Mouse (Mus musculus) mature B cell (primary cell): ENCODE measurements around the gene Gp1ba.

Source experiments
- in situ Hi-C: fragments of 300-500 bp; cut with MboI; formaldehyde crosslinking; loops from 2 replicates; pipeline ENCODE4 v1.14.3; 2019

The Gp1ba gene

DNA sequence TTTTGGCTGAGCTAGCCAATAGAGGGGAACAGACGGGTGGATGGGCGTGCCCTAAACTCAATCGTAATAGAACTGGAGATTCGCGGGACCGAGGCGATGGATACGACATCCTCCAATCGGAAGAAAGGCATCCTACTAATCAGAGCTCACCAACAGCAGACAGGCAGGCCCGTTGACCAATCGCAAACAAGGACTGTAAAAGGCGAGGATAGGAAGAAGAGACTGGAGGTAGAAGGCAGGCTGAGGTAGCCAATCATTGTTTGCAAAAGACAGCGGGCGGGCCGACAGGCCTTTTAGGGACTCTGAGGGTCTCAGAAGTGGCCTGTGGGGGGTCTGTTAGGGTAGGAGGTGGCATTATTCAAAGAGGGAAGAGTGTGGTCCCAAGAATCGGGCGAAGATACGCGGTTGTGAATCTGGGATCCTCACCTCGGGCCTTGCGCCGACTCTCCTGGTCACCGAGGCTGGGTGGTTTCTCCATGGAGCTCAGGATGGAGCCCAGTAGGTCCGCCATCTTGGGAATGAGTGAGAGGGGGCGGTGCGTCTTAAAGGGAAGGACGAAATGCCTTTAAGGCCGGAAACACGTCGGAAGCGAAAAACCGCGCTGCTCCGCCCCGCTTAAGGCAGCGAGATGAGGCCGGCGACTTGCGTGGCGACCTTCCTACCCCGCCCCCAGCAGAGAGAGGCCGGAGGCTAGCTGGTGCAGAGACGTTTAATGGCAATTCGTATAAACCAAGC, 30.0 kb downstream of the Gp1ba start, which contains the start of gene Spag7:
Gene Spag7 (minus strand): TSS at position 646 of the 735 bp plus-strand sequence.
- in situ Hi-C loops: loop anchor here (25.0 kb wide), 1 partner anchor 657 kb away; the partner anchor contains the start of genes Acadvl, Dlg4 and Dvl2

DNA sequence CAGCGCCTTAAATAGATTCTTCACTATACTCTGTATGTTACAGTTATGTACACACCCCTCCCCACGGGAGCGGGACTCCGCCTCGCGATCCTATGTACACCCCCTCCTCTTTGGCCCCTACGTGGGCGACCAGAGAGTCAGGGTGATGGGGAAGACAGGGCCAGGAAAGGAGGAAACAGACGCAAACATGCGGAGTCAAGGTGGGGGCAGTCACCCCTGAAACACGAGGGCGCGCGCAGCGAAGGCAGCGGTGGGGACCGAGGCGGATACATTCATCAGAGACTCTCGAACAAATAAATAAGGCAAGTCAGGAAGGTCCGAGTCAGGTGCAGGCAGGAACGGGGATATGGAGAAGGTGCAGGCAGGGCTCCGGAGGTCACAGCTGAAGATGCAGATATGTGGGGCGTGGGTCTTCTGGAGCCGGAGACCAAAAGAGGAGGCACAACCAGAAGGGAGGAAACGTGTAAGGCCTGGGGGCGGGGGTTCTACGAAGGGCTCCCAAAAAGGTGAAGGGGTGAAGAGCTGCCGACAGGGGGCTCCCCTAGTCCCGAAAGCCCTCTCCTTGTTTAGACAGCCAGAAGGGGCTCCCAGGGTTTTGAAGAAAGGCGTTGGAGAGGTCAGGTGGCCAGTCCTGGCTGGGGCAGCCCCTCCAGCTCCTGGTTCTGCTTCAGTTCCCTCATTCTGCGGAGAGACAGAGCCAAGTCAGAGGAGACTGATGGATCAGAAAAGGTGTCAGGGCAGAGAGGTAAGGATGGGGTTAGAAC, 30.8 kb downstream of the Gp1ba start:
- in situ Hi-C loops: loop anchor here (25.0 kb wide), 1 partner anchor 657 kb away; the partner anchor contains the start of genes Acadvl, Dlg4 and Dvl2

DNA sequence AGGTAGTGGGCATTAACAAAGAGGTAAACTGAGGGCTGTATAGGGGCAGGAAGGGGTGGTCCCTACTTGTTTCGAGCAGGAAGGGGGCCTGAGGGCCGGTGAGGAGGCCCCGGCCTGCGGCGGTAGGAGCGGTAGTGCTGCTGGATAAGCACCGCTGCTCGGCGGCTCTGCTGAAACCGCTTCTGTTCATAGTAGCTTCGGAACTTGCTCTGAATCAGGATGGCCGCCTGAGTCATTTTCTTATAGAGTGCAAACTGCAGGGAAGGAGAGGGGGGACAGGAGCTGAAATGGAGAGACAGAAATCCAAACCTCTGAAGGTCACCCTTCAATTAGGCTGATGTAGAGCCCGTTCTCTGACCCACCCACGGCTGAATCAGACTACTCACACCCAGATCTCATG, 31.6 kb downstream of the Gp1ba start:
- in situ Hi-C loops: loop anchor here (25.0 kb wide), 1 partner anchor 658 kb away; the partner anchor contains the start of genes Acadvl, Dlg4 and Dvl2

DNA sequence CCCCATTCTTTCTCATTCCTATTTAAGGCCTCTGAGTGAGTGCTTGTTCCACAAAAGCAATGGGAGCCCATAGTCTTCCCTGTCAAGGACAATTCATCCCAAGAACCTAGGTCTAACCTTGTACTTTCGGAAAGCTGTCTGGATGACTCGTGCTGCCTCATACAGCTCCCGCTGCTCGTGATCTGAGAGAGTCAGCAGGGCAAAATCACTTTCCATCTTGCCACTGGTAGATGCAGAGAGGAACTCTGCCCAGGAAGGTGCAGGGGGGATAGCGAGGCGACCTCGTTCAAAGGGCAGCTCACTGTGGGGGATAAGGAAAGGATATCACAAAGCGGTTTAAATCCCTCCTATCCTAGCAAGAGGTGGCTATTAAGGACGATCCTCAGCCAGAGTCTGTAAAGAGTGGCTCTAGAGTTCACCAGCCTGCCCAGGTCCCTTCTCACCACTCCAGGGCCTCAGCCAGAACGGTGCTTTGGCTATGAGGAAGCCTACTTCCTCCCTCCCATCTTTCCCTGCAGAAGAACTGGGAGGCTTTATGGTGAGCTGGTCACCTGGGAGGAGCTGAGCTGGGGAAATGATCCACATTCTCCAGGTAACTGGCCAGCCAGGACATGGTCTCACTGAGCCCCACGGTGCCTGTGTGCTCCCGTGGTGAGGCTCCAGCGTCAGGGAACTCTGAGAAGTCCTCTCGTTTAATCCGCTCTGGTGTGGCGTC, 32.6 kb downstream of the Gp1ba start:
- in situ Hi-C loops: loop anchor here (25.0 kb wide), 1 partner anchor 659 kb away; the partner anchor contains the start of genes Acadvl, Dlg4 and Dvl2

DNA sequence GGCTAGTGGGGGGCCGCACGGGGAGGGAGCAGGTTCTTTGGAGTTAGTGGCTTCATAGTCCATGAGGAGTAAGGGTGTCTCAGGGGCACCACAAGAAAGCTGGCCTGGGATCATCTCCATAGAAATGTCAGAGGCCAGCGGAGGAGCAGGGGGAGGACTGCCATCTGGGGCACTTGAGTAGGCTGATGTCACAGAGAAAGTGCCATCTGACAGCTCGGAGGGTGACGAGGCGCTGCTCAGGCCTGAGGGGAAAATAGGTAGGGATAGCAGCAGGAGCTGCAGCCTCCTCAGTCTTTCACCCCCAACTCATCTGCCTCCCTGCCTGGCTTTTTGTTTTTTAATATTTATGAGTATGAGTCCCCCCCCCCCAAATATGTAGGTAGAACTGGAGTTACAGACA, 35.1 kb downstream of the Gp1ba start:
- in situ Hi-C loops: loop anchor here (25.0 kb wide), 1 partner anchor 662 kb away; the partner anchor contains the start of genes Acadvl, Dlg4 and Dvl2

DNA sequence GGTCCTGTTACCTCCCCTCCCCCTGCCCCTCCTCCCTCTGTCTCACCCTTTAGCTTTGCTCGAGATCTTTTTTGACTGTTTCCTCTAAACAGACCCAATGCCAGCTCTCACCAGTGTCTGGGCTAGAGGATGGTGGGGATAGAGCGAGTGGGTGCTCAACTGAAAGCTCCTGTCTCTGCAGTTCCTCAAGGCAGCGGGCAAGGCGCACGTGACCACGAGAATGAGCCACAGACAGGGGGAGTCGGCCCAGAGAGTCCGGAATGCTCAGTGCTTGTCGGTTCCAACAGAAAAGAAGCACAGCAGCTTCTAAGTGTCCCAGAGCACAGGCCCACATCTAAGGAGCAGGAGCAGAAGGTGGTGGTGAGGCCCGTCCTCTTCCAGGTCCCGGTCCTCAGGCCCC, 35.6 kb downstream of the Gp1ba start:
- in situ Hi-C loops: loop anchor here (25.0 kb wide), 1 partner anchor 662 kb away; the partner anchor contains the start of genes Acadvl, Dlg4 and Dvl2

DNA sequence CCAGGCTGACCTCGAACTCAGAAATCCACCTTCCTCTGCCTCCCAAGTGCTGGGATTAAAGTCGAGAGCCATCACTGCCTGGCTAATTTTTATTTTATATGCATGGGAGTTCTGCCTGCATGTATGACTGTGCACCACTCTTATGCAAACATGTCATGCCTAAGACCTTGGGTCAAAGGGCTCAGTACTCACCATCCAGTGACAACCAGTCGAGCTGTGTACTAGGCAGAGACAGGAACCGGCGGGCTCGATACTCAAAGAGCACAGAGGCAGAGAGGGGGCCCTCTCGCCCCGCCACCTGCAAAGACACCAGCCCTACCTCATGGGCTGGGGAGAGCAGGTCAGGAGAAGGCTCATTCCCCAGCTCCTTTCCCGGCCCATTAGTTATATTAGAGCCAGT, 39.2 kb downstream of the Gp1ba start:
- in situ Hi-C loops: no loop called here

DNA sequence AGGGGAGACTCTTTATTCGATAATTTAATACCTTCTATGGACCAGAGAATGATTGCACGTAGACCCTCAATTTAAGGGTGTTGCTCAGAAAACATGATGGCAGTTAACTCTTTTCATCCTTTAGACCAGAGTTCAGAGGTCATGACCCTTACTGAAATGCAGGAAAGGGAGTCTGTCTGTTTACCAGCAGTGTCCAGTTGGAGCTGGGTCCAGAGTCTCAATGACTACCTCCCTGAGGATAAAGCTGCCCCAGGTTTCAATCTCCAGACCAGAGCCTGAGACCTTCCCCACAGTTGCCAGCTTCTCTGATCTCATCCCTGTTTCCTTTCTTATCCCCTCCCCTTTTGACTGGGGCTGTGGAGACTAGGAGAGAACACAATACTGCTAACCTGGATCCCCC, 39.7 kb downstream of the Gp1ba start:
- in situ Hi-C loops: no loop called here

DNA sequence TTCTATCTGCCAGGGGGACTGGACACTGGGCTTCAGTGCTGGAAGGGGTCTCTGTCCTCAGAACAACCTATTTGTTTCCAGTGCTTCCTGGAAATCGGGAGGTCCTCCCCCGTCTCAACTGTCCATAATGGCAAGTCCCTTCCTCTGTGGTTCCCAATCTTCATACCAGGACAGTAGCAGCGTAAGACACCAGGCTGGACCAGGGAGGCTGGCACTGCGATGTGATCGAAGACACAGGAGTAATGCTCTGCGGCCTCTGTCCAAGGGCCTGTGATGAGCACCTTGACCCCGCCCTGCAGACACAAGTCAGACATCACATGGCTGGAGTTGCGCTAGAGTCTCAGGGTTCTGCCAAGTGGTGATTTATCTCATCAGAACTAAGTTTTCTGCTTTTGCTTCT, 40.4 kb downstream of the Gp1ba start:
- in situ Hi-C loops: no loop called here

DNA sequence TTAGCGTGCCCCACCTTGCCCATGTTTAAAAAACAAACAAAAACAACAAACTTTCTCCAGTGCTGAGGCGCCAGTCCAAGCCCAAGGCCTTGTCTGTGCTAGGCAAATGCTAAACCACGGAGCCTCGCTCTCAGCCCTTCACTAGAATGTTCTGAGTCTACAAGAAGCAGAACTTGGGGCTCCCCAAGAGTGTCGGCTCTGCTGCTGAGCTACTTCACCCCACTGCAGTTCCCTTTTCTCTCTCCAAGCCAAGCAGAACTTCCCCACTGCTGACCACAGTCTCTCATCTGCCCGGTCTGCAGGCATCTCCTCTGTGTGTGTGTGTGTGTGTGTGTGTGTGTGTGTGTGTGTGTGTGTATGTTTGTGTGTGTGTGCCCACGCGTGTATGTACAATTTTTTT, 41.0 kb downstream of the Gp1ba start:
- in situ Hi-C loops: no loop called here

DNA sequence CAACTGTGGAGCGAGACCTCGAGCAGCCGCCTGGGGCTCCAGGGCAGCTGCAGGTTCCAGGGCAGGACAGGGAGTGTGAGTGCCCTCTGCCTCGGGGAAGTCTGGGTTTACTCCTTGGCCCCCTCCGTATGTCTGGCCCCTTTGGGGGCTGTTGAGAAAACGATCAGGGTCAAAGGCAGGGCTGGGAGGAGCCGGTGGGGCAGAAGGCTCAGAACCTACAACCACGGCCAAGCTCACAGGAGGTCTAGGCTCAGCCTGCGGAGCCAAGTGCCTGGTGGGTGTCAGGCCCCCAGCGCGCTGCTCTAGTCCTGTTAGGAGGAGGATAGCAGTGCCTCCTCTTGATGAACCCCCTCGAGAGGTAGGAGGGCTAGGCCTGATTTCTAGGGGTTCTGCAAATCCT, 42.2 kb downstream of the Gp1ba start:
- in situ Hi-C loops: no loop called here

DNA sequence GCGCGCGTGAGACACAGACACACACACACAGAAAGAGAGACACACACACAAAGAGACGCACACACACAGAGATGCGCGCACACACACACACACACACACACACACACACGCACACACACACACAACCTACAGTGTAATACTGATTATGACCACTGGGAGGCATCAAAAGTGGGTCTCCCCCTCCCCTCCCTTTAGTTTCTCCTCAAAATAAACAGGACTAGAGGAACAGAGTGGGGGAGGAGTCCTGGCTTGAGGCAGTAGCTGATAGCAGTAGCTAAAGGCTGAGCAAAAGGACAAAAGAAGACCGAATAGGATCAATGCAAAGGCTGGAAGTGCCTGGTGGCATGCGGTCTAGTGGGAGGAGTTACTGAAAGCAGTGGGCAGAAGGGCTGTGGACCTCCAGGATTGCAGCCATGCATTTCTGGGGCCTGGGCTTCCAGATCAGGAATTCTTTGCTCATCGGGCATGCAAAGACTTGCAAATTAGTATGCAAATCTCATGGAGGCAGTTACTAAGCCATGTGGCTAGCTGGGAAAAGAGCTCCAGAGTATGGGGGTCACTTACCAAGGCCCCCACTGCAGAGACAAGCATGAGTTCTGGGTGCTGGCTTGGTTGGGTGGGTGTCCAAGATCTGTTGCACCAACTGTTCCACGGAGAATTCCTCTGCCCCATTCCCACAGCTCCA, 43.1 kb downstream of the Gp1ba start:
- in situ Hi-C loops: no loop called here

DNA sequence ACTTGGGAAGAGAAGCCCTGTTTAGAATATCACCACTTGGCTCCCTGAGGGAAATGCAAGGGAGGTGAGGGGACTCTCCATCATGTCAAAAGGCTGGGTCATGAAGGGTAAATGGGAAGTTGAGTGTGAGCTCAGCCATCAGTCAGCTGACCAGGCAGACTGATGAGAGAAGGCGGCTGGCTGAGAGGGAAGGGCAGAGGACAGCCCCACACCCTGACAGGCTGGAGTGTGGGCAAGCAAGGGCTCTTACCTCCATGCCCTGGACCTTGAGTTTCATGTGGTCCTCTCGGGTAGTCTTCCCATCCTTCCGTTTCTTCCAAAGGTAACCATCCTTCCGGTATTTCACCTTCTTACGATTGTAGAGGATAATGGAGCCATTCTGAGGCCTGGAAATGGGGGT, 44.7 kb downstream of the Gp1ba start:
- in situ Hi-C loops: no loop called here

DNA sequence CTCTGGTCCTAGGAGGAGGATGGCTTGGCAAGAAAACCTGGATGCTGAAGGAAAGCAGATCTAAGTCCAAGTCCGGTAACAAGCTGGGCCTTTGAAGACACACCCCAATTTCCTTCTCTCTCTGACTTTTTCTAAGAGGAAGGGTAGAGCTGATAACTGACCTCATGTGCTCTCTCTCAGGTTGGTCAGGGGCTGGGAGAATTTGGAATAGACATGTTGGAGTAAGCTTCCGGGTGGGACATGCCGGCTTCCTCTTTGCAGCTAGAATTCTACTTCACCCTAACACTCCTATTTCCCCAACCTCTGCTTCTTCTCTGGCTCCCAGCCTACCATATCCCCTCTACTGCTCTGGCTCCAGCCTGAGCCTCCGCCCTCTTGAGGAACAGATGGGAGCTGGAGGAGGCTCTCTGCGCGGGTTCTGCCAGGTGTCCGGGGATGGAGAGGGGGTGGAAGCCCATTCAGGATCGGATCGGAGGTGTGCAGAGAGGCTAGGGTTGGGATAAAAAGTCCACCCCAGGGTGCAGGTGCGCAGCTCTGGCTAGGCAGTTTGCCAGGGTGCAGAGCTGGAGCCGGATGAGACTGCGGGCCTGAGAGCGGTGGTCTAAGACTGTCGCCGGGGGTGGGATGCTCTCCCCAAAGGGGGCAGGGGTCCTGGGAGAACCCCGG, 48.1 kb downstream of the Gp1ba start:
- in situ Hi-C loops: no loop called here

DNA sequence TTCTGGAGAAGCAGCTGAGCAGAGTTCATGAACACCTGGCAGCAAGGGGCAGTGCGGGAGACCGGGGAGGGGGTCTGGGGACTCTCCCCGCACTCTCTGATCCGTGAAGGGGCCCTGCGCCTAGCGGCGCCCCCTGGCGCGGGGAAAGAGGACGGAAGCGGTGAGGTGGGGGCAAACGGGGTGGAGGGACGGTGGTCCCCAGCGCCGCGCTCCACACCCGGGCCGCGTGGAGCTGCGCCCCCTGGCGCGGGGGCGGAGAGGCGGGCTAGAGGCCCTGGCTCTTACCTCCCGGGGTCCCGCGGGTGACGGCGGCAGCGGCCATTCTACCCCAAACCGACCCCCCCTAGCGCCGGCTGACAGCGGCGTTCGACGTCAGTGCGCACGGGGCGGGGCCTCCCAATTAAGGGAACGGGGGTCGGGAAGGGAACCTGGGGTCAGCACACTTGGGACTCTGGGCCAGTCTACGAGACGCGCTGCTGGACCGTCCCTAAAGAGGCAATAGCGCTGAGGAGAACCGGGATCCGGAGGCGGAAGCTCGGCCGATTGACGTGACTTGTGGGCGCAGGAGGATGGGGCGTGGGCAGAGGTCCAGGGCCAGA, 48.8 kb downstream of the Gp1ba start, which contains the start of gene Camta2:
Gene Camta2 (minus strand): TSS at position 505 of the 599 bp plus-strand sequence.
- in situ Hi-C loops: no loop called here

DNA sequence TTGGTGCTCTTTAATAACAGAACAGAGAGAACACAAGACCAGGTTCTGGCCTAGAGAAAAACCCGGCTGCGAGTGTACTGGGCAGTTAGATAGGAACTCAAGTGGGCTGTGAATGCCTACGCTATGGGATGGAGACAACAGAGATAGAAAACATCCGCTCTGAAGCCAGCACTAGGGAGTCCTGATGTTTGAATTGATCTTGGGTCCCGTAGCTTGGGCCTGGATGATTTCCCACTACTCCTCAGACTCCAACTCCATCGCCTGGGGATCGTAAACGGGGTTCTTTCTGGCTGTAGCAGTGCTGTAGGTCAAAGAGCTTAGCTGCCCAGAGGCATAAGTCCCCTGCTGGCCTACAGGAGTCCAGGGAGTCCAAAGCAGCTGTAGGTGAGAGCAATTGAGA, 49.5 kb downstream of the Gp1ba start:
- in situ Hi-C loops: no loop called here

DNA sequence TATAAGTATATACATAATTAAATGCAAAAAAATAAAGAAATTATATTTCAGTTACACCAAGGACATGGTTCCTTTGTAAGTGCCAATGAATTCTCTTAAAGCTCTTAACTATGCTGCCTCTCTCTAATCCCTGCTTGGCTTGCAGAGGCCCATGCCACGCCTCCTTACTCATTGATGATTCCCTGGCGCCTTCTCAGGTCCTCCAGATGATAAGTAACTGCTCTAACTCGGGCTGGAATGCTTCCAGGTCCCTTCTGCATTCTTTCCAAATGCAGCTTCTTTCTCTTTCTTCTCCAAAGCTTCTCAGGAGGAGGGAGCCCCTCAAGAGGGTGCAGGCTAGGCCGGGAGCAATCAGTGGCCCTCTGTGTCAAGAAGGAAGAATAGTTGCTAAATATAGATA, 50.7 kb downstream of the Gp1ba start:
- in situ Hi-C loops: no loop called here
